Mouse (Mus musculus) neural tube, embryonic 10.5 days (tissue): ENCODE results near the gene Nupl1.

Experiments used
- DNase-seq: peaks from one replicate; pipeline ENCODE4 v3.0.0-alpha.2; 2017; ENCODE audit warnings: low spot score; ENCODE audit errors: extremely low spot score

The Nupl1 gene

GRCm38 (mm10) chr14:60163367-60163766 lies 87.9 kb downstream of the Nupl1 start:
- no peak for DNase-seq

GRCm38 (mm10) chr14:60152373-60152772 lies 98.9 kb downstream of the Nupl1 start:
- no peak for DNase-seq

GRCm38 (mm10) chr14:60148893-60149292 lies 102.3 kb downstream of the Nupl1 start:
- no peak for DNase-seq

- DNase-seq, result no peak
These were observed 108.0 kb downstream of the Nupl1 start for GRCm38 (mm10) chr14:60143234-60143633.

- DNase-seq, result no peak
These were observed 112.9 kb downstream of the Nupl1 start for GRCm38 (mm10) chr14:60138339-60138738.

GRCm38 (mm10) chr14:60137812-60138211 lies 113.4 kb downstream of the Nupl1 start:
- no peak for DNase-seq

- no peak for DNase-seq
These were observed 115.4 kb downstream of the Nupl1 start for GRCm38 (mm10) chr14:60135801-60136200.

GRCm38 (mm10) chr14:60134720-60135119 lies 116.5 kb downstream of the Nupl1 start:
- no peak for DNase-seq
